Mouse (Mus musculus): Measurements from ENCODE around the gene Dlst.

Dlst gene

GRCm38 (mm10) chr12:85150321-85151001 lies 39.8 kb downstream of the Dlst start:
- no peak for DNase-seq (ENCODE audit: low read depth, low spot score)

GRCm38 (mm10) chr12:85151002-85151774 lies 40.6 kb downstream of the Dlst start, which contains the start of gene Rps6kl1:
Rps6kl1 (minus strand) TSS chr12:85151264.
- peak; percentile 93 for DNase-seq (ENCODE audit: low read depth, low spot score)

- no peak for DNase-seq (ENCODE audit: low read depth, low spot score)
Measured at GRCm38 (mm10) chr12:85153011-85153410, 42.4 kb downstream of the Dlst start.

- no peak for DNase-seq (ENCODE audit: low read depth, low spot score)
Measured at GRCm38 (mm10) chr12:85156324-85156723, 45.7 kb downstream of the Dlst start.

- no peak for DNase-seq (ENCODE audit: low read depth, low spot score)
Measured at GRCm38 (mm10) chr12:85157797-85158460, 47.3 kb downstream of the Dlst start.

GRCm38 (mm10) chr12:85158801-85159200 lies 48.2 kb downstream of the Dlst start:
- DNase-seq (ENCODE audit: low read depth, low spot score), result no peak

GRCm38 (mm10) chr12:85159592-85159991 lies 49.0 kb downstream of the Dlst start:
- no peak for DNase-seq (ENCODE audit: low read depth, low spot score)

- no peak for DNase-seq (ENCODE audit: low read depth, low spot score)
Measured at GRCm38 (mm10) chr12:85164996-85165395, 54.4 kb downstream of the Dlst start.

GRCm38 (mm10) chr12:85166631-85167030 lies 56.0 kb downstream of the Dlst start:
- DNase-seq (ENCODE audit: low read depth, low spot score), result no peak

- DNase-seq (ENCODE audit: low read depth, low spot score), result peak; percentile 84
Measured at GRCm38 (mm10) chr12:85169117-85169858, 58.7 kb downstream of the Dlst start.

- DNase-seq (ENCODE audit: low read depth, low spot score), result no peak
Measured at GRCm38 (mm10) chr12:85169877-85170276, 59.2 kb downstream of the Dlst start.

GRCm38 (mm10) chr12:85170284-85170947 lies 59.8 kb downstream of the Dlst start:
- DNase-seq (ENCODE audit: low read depth, low spot score), result no peak

GRCm38 (mm10) chr12:85170948-85171307 lies 60.3 kb downstream of the Dlst start:
- DNase-seq (ENCODE audit: low read depth, low spot score), result no peak

- DNase-seq (ENCODE audit: low read depth, low spot score), result no peak
Measured at GRCm38 (mm10) chr12:85174016-85174415, 63.4 kb downstream of the Dlst start.

GRCm38 (mm10) chr12:85175087-85175675 lies 64.5 kb downstream of the Dlst start:
- DNase-seq (ENCODE audit: low read depth, low spot score), result no peak

- peak; percentile 39 for DNase-seq (ENCODE audit: low read depth, low spot score)
Measured at GRCm38 (mm10) chr12:85175926-85176845, 65.6 kb downstream of the Dlst start.

- peak; percentile 53 for DNase-seq (ENCODE audit: low read depth, low spot score)
Measured at GRCm38 (mm10) chr12:85176846-85177523, 66.4 kb downstream of the Dlst start.

GRCm38 (mm10) chr12:85177740-85178239 lies 67.2 kb downstream of the Dlst start, which contains the start of gene Pgf:
Pgf (minus strand) TSS chr12:85177790.
- DNase-seq (ENCODE audit: low read depth, low spot score), result no peak

- no peak for DNase-seq (ENCODE audit: low read depth, low spot score)
Measured at GRCm38 (mm10) chr12:85178294-85178693, 67.7 kb downstream of the Dlst start.

Data from R1 (cell line).